Mouse (Mus musculus): ENCODE results near the gene BC005561. TPM values are rescaled to one million over a fixed set of nuclear protein-coding genes. Genes with fewer than 3 reads are reported as not detected.

Gene BC005561
- polyA plus RNA-seq (2016; fragmentation: Nextera tagmentation; extraction: Ambion mirVana): 11.1 and 12.7 TPM in 2 replicates

GRCm38 (mm10) chr5:104508195-104508891 is at the start of gene BC005561:
Gene BC005561, plus strand, starts transcription at chr5:104508352.
- peak within 1 kb of the TSS; percentile 96 for H3K27ac ChIP-seq
- peak within 1 kb of the TSS; percentile 87 for H3K4me3 ChIP-seq
- peak; percentile 89 for DNase-seq (ENCODE audit: extremely low spot score, low spot score)
- peaks cover 11% of the 10 kb centered on the region for H3K4me1 ChIP-seq
- peaks cover 70% of the 10 kb centered on the region for H3K36me3 ChIP-seq (replicated peaks)
- peaks cover 33% of the 10 kb centered on the region for H3K9me3 ChIP-seq
- under 1% methylated on average over 83 of the region's 83 CpGs for WGBS
- H3K27me3 ChIP-seq (ENCODE audit: poor library complexity, severe bottlenecking): no peaks in the 10 kb centered on the region

DNA sequence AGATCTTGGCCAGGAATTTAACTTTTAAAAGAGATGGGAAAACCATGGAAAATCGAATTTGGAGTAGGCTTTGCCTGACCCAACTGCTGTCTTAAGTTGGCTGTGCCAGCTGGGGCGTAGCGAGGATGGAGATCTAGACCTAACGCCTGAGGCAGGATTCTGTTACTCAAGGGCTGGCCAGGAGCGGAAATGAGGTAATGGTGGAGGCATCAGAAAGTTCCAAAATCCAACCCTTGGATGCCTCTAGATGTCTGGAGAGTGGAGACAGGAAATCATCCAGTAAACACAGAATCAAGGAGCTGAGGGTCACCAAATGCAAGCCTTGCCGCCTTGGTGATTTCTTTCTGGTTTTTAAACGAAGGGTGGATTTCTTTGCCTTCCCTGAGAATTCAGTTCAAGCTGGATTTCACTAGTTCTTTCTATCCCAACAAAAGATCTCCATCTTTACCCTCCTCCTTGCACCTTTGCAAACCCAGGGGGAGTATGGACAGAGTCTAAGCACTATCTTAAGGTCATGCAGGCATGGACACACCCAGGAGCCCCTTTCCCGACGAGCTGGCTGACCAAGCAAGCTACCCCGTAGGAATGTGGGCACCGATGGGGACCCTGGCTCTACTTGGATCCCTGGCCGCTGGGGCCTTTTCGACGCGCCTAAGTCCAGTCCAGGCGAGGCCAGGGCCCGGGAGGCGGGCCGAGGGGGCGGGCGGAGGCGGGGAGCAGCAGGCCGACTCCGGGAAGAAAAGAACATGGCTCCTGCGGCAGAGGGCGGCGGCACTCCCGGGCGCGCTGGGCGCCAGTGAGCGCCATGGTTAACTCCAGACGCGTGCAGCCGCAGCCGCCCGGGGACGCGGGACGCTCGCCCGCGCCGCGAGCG is 49.1 kb upstream of the BC005561 start, which contains the start of gene Pkd2:
Gene Pkd2, plus strand, starts transcription at position 619 of the 874 bp plus-strand sequence.
- H3K27ac ChIP-seq: peak within 1 kb of the TSS; percentile 97

DNA sequence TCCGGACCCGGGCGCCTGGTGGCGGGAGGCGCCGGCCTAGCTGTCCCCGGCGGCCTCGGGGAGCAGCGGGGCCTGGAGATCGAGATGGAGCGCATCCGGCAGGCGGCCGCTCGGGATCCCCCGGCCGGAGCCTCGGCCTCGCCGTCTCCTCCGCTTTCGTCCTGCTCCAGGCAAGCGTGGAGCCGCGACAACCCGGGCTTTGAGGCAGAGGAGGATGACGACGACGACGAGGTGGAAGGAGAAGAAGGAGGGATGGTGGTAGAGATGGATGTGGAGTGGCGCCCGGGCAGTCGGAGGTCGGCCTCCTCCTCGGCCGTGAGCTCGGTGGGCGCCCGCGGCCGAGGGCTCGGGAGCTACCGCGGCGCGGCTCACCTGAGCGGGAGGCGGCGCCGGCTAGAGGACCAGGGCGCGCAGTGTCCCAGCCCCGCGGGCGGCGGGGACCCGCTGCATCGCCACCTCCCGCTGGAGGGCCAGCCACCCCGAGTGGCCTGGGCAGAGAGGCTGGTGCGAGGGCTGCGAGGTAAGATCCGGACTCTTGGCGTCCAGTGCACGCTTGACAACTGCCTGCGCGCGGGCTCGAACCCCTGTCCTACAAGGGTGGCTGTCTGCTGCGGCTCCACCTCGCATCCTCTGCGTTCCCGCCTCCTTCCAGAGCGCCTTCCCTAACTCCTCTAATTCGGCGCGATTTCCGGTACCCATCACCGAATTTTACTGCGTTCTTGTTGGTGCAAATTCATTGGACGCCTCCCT is 48.3 kb upstream of the BC005561 start:
- peak; percentile 68 for DNase-seq (ENCODE audit: extremely low spot score, low spot score)
- under 1% methylated on average over 80 of the region's 82 CpGs for WGBS
- Histone ChIP-seq H3K36me3 (replicated peaks) (peaks cover 34% of the 10 kb centered on the region), H3K4me3 (peak overlapping the region; percentile 73), H3K27me3 (ENCODE audit: poor library complexity, severe bottlenecking) (no peaks in the 10 kb centered on the region), H3K27ac (peak overlapping the region; percentile 97), H3K4me1 (peaks cover 29% of the 10 kb centered on the region), H3K9me3 (peaks cover 11% of the 10 kb centered on the region)

More for the DNA sequence above, 49.1 kb upstream of the BC005561 start, which contains the start of gene Pkd2:
- H3K4me3 ChIP-seq: peak within 1 kb of the TSS; percentile 73
- peaks cover 11% of the 10 kb centered on the region for H3K9me3 ChIP-seq
- WGBS: 12% methylated on average over 46 of the region's 46 CpGs
- no peaks in the 10 kb centered on the region for H3K27me3 ChIP-seq (ENCODE audit: poor library complexity, severe bottlenecking)
- peak; percentile 80 for DNase-seq (ENCODE audit: extremely low spot score, low spot score)
- peaks cover 26% of the 10 kb centered on the region for H3K36me3 ChIP-seq (replicated peaks)
- peaks cover 29% of the 10 kb centered on the region for H3K4me1 ChIP-seq

- peaks cover 40% of the 10 kb centered on the region for H3K36me3 ChIP-seq (replicated peaks)
- peak overlapping the region; percentile 73 for H3K4me3 ChIP-seq
- H3K4me1 ChIP-seq: peaks cover 29% of the 10 kb centered on the region
- no peak for DNase-seq (ENCODE audit: extremely low spot score, low spot score)
- H3K27ac ChIP-seq: peak overlapping the region; percentile 97
- H3K27me3 ChIP-seq (ENCODE audit: poor library complexity, severe bottlenecking): no peaks in the 10 kb centered on the region
- WGBS: 43% methylated on average over 3 of the region's 3 CpGs
- H3K9me3 ChIP-seq: peaks cover 11% of the 10 kb centered on the region
Observed at GRCm38 (mm10) chr5:104460456-104460838, 47.7 kb upstream of the BC005561 start.

DNA sequence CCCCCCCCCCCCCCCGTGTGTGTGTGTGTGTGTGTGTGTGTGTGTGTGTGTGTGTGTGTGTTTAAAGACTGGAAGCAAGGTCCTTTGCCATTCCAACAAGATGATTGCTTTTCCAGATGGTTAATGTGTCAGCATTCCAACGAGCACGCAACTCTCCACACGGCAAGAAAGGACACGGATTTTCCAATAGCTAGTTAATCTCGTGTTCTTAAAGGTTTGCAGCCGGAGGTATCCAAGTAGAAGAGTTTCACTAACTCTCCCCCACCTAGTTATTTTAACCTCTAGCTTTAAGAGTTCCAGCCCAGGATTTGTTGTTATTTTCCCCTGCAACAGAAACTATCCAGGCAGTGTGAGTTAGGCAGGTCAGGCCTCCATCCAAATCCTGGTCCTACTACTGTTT is 47.3 kb upstream of the BC005561 start:
- H3K9me3 ChIP-seq: peaks cover 11% of the 10 kb centered on the region
- peak overlapping the region; percentile 73 for H3K4me3 ChIP-seq
- H3K36me3 ChIP-seq (replicated peaks): peaks cover 44% of the 10 kb centered on the region
- H3K27me3 ChIP-seq (ENCODE audit: poor library complexity, severe bottlenecking): no peaks in the 10 kb centered on the region
- H3K27ac ChIP-seq: no peak overlapping the region
- WGBS: 70% methylated on average over 7 of the region's 7 CpGs
- H3K4me1 ChIP-seq: peaks cover 29% of the 10 kb centered on the region
- DNase-seq (ENCODE audit: extremely low spot score, low spot score): no peak

GRCm38 (mm10) chr5:104465279-104465678 is 42.9 kb upstream of the BC005561 start:
- no peak overlapping the region for H3K4me3 ChIP-seq
- no peaks in the 10 kb centered on the region for H3K27me3 ChIP-seq (ENCODE audit: poor library complexity, severe bottlenecking)
- H3K36me3 ChIP-seq (replicated peaks): peaks cover 71% of the 10 kb centered on the region
- peaks cover 12% of the 10 kb centered on the region for H3K4me1 ChIP-seq
- DNase-seq (ENCODE audit: extremely low spot score, low spot score): no peak
- H3K27ac ChIP-seq: no peak overlapping the region
- H3K9me3 ChIP-seq: no peaks in the 10 kb centered on the region
- WGBS: 94% methylated on average over 8 of the region's 8 CpGs

DNA sequence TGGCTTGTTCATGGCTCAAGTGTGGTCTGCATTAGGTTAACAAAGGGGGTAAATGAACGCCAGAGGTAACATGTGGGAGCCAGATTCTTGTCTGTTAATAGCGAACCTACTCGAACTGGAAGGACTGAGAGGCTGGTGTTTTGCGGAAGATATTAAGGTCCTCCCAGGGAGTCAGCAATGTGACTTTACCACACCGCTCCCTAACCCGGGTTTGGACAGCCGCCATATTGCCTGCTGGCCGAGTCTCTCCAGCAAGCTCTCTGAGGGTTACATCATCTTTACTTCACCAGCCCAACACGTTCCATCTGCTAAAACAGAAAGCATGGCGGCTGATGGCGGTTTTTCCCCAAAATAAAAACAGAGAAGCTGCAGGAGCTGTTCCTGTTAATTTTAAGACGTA is 42.4 kb upstream of the BC005561 start:
- Histone ChIP-seq H3K27ac (no peak overlapping the region), H3K9me3 (no peaks in the 10 kb centered on the region), H3K4me1 (peaks cover 7% of the 10 kb centered on the region), H3K27me3 (ENCODE audit: poor library complexity, severe bottlenecking) (no peaks in the 10 kb centered on the region), H3K4me3 (no peak overlapping the region), H3K36me3 (replicated peaks) (peaks cover 74% of the 10 kb centered on the region)
- DNase-seq (ENCODE audit: extremely low spot score, low spot score): no peak
- 91% methylated on average over 12 of the region's 12 CpGs for WGBS

DNA sequence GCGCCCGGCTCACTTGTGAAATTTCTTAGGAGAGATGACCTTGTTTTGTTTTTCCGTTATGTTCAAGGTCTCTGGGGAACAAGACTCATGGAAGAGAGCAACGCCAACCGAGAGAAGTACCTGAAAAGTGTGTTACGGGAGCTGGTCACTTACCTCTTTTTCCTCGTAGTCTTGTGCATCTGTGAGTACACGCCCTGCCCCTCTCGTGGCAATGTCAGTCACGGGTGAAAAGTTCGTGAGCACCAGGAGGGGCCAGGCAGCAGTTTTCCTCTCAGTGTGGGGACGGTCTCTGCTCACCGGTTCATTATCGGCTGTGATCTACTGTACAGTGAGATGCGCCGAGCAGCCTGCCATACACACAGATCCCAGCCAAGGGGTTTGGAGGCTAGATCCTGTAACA is 41.3 kb upstream of the BC005561 start:
- Histone ChIP-seq H3K4me3 (no peak overlapping the region), H3K27ac (no peak overlapping the region), H3K4me1 (no peaks in the 10 kb centered on the region), H3K27me3 (ENCODE audit: poor library complexity, severe bottlenecking) (no peaks in the 10 kb centered on the region), H3K36me3 (replicated peaks) (peaks cover 85% of the 10 kb centered on the region), H3K9me3 (no peaks in the 10 kb centered on the region)
- DNase-seq (ENCODE audit: extremely low spot score, low spot score): no peak
- WGBS: 97% methylated on average over 16 of the region's 16 CpGs

GRCm38 (mm10) chr5:104468586-104468985 is 39.6 kb upstream of the BC005561 start:
- H3K36me3 ChIP-seq (replicated peaks): peaks cover 88% of the 10 kb centered on the region
- no peaks in the 10 kb centered on the region for H3K4me1 ChIP-seq
- WGBS: 94% methylated on average over 5 of the region's 5 CpGs
- H3K4me3 ChIP-seq: no peak overlapping the region
- no peak for DNase-seq (ENCODE audit: extremely low spot score, low spot score)
- no peaks in the 10 kb centered on the region for H3K9me3 ChIP-seq
- no peak overlapping the region for H3K27ac ChIP-seq
- H3K27me3 ChIP-seq (ENCODE audit: poor library complexity, severe bottlenecking): no peaks in the 10 kb centered on the region

- Histone ChIP-seq H3K4me1 (no peaks in the 10 kb centered on the region), H3K4me3 (no peak overlapping the region), H3K27me3 (ENCODE audit: poor library complexity, severe bottlenecking) (no peaks in the 10 kb centered on the region), H3K36me3 (replicated peaks) (peaks cover 64% of the 10 kb centered on the region), H3K27ac (no peak overlapping the region), H3K9me3 (no peaks in the 10 kb centered on the region)
- 94% methylated on average over 5 of the region's 5 CpGs for WGBS
- no peak for DNase-seq (ENCODE audit: extremely low spot score, low spot score)
Observed at GRCm38 (mm10) chr5:104470981-104471391, 37.2 kb upstream of the BC005561 start.

- WGBS: 91% methylated on average over 8 of the region's 8 CpGs
- H3K4me3 ChIP-seq: no peak overlapping the region
- DNase-seq (ENCODE audit: extremely low spot score, low spot score): no peak
- H3K9me3 ChIP-seq: no peaks in the 10 kb centered on the region
- H3K27me3 ChIP-seq (ENCODE audit: poor library complexity, severe bottlenecking): no peaks in the 10 kb centered on the region
- no peak overlapping the region for H3K27ac ChIP-seq
- H3K4me1 ChIP-seq: no peaks in the 10 kb centered on the region
- peaks cover 58% of the 10 kb centered on the region for H3K36me3 ChIP-seq (replicated peaks)
Observed at GRCm38 (mm10) chr5:104472371-104472770, 35.8 kb upstream of the BC005561 start.

DNA sequence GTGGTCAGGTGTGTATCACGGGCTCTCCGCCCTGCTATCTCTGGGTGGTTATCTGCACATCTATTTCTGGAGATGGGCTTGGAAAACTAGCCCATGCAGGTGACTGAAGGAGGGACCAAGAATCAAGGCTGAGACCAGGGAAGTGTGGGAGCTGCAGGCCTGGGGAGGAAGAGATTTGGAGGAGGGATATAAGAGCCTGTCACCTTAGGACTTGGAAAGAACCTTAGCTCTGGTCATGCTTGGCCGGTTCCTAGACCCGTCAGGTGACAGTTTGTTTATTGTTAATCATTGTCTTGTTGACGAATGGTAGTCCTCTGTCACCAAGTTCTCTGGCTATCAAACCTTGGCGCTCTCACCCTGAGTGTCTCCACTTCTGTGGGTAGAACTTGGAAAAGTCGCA is 27.8 kb upstream of the BC005561 start:
- no peak overlapping the region for H3K4me3 ChIP-seq
- no peaks in the 10 kb centered on the region for H3K27me3 ChIP-seq (ENCODE audit: poor library complexity, severe bottlenecking)
- H3K27ac ChIP-seq: no peak overlapping the region
- H3K4me1 ChIP-seq: no peaks in the 10 kb centered on the region
- H3K9me3 ChIP-seq: no peaks in the 10 kb centered on the region
- no peak for DNase-seq (ENCODE audit: extremely low spot score, low spot score)
- H3K36me3 ChIP-seq (replicated peaks): peaks cover 79% of the 10 kb centered on the region
- 90% methylated on average over 7 of the region's 7 CpGs for WGBS

Data from forebrain, embryonic 10.5 days (tissue).